Mouse (Mus musculus) adrenal gland, postnatal 0 days (tissue): ENCODE results near the gene Adamts12. TPM values are rescaled to one million over a fixed set of nuclear protein-coding genes. Genes with fewer than 3 reads are reported as not detected.

Source experiments
- polyA plus RNA-seq: library from polyadenylated mRNA; unstranded; fragments of >200 nt; fragmentation: Nextera tagmentation; extraction: Ambion mirVana; gene quantifications from 2 replicates; pipeline ENCODE4 v1.2.1, GENCODE M21; 2015

Gene Adamts12
- 2.8 and 3.9 TPM in 2 replicates for polyA plus RNA-seq

DNA sequence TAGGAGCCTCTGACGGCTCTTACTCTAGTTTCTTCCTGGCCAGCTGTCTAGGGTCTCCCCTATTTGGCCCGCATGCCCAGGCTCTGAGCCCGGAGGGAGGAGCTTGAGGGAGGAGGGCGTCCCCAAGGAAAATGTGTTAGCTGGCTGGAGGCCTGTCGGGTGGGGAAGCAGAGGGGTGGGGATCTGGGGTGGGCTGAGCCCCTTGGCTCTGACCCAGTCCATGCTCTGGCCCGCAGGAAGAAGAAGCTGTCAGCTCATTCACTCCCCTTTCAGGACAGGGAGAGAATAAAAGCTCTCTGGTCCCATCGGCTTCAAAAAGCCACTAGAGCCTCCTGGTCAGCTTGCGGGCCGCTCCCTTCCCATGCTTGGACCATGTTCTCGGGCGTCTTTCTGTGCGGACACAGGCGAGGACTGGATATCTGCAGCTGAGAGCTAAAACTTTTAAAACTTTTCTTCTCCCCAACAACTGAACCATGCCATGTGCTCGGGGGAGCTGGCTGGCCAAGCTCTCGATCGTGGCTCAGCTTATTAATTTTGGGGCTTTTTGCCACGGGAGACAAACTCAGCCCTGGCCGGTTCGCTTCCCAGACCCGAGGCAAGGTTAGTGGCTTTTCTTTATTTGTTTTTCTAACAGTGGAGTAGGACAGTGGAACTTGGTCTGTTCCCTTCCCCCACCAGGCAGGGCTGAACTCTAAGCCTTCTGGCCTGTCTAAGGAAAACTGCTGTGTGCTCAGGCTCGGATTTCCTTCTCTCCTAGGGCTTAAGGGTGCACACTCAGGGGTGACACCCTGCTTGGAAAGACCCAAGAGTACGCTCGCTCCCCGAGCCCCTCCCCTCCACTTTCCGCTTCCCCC lies at the start of gene Adamts12:
Gene Adamts12 (plus strand): TSS at position 233 of the 854 bp plus-strand sequence.

DNA sequence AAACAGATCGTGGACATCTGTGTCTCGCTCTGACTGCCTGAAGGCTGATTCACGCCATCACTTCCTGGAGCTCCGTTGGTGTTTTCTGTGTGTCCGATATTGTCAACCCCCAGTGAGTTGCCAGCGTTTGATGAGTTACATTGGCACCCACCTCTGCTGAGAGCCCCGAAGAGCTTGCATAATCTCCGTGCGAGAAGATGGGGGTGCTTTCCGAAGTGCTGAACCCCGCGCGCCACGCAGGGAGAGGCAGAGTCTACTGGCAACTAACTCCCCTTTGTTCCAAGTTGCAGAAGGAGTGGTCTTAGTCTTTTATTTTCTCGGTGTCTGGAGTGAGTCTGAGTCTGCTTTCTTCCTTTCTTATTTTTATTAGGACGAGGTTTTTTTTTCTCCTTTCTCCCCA lies 26.9 kb upstream of the Adamts12 start, which contains the start of gene Rxfp3:
Gene Rxfp3 (minus strand): TSS at position 281 of the 400 bp plus-strand sequence.

Other genes with a start within 250 kb of the Adamts12 start
- gene C1qtnf3, start 112.5 kb upstream of the Adamts12 start, polyA plus RNA-seq, result 28.4 and 41.7 TPM in 2 replicates
- 15.0 and 19.8 TPM in 2 replicates for gene Amacr, start 83.0 kb upstream of the Adamts12 start, polyA plus RNA-seq
- not detected in 2 replicates for gene Slc45a2, start 64.1 kb upstream of the Adamts12 start, polyA plus RNA-seq
- 0.12 and 0.14 TPM in 2 replicates for gene Rxfp3, start 26.8 kb upstream of the Adamts12 start, polyA plus RNA-seq